Mouse (Mus musculus) G1E (cell line): Measurements from ENCODE around the gene Pccb.

Experiments
- CTCF ChIP-seq: IDR thresholded peaks from 2 replicates; pipeline ENCODE4 v1.5.1; 2012; ENCODE audit warnings: low read depth, low read length, inconsistent platforms, mixed read lengths
- GATA1 ChIP-seq: IDR thresholded peaks from 2 replicates; pipeline ENCODE4 v1.6.1; 2012; ENCODE audit warnings: borderline replicate concordance, low read length, inconsistent platforms, mixed read lengths
- POLR2AphosphoS5 ChIP-seq: IDR thresholded peaks from 2 replicates; pipeline ENCODE4 v1.6.1; 2012; ENCODE audit warnings: low read depth, low read length, inconsistent platforms; ENCODE audit not compliant: insufficient replicate concordance

DNA sequence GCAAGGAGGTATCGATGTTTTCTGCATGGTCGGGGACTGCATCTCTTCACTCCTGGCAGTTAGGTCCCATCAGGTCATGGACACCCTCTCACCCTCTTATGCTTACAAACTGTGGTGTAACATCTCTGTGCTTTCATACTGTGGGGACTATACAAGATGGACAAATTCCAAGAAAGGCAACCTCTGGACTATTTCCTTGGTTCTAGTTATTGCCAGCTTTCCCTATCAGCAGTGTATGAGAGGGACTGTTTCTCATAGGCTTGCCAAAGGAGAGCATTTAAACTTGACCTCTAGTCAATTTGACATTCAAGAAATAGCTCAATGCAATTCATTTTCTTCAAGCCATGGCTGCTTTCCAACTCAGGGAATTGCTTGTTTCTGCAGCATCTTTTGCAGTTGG lies 43.4 kb downstream of the Pccb start:
- TF ChIP-seq GATA1 = no peak
- no peak for TF ChIP-seq POLR2AphosphoS5
- TF ChIP-seq CTCF = no peak
